Mouse (Mus musculus): ENCODE results near the gene Kcnk4. TPM values are rescaled to one million over a fixed set of nuclear protein-coding genes. Genes with fewer than 3 reads are reported as not detected.

Kcnk4 gene
- polyA plus RNA-seq (2015; fragmentation: Nextera tagmentation; extraction: Ambion mirVana): 0.20 and 0.28 TPM in 2 replicates

GRCm38 (mm10) chr19:6934195-6934977 is at the start of gene Kcnk4:
Gene Kcnk4 (minus strand): TSS chr19:6934515.

GRCm38 (mm10) chr19:6980381-6981093 is 46.2 kb upstream of the Kcnk4 start, which contains the start of gene Fkbp2:
Gene Fkbp2 (minus strand): TSS chr19:6980501.

DNA sequence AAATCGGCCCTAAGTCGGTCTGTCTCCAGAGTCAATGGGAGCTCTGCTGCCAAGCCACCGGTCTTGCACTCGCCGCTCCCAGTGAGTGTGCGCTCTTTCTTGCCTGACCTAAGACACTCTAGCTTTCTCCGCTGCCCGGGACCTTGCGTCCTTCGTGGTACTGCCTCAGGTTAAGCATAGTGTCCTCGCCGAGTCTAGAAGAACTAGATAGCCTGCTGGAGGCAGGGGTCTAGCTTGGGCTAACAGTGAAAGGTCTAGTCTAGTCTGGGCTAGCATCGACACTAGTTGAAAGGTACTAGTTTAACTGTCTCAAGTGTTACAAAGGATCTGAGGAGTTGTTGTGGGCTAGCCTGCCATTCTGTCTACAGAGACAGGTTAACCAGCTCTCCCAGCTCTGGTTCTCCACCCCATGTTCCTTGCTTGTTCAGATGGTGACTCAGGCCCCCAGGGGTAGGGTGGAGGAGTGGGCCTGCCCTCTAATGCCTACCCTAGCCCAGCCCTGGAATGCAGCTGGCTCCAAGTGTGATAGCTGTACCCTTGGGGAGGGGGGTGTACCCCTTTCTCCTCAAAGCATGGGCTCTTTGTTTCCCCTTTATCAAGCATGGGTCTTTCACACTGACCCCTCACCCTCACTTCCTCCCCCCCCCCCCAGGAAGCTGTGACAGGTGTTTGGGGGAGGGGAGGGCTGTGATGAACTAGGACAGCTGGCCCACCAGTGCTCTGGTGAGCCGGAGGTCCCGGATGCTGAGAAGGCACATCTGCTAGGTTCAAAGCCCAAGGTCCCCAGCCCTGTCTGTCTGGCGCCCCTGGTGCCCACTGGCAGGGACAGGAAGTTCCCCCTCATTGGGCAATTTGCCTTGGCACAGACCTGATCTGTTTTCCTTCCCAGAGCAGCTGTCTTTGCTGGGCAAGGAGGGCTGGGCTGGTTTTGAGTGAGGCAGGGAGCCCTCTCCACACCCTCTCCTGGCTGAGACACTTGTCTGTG is 41.5 kb upstream of the Kcnk4 start, which contains the start of gene Plcb3:
Gene Plcb3, minus strand, starts transcription at position 934 of the 985 bp plus-strand sequence.

GRCm38 (mm10) chr19:6974211-6975205 is 40.2 kb upstream of the Kcnk4 start, which contains the start of gene Ppp1r14b:
Gene Ppp1r14b (plus strand): TSS chr19:6974968.

DNA sequence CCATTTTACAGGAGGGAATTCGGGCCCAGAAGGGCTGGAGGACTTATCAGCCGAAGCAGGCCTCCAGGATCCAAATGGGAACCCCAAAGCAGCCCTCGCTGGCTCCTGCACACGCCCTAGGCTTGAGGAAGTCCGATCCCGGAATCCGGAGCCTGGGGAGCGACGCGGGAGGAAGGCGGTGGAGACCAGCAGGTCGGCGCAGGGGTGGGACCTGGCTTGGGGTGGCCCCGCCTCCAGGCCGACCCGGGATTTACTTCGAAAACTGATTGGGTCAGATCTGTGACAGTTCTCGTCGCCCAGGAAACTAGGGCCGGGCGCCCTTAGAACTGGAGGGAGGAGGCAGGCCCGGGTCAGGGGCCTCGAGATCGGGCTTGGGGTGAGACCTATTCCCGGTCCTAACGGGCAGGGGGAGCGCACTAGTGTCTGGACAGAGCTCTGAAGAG is 8.0 kb upstream of the Kcnk4 start, which contains the start of gene Gpr137:
Gene Gpr137, minus strand, starts transcription at position 232 of the 443 bp plus-strand sequence.

DNA sequence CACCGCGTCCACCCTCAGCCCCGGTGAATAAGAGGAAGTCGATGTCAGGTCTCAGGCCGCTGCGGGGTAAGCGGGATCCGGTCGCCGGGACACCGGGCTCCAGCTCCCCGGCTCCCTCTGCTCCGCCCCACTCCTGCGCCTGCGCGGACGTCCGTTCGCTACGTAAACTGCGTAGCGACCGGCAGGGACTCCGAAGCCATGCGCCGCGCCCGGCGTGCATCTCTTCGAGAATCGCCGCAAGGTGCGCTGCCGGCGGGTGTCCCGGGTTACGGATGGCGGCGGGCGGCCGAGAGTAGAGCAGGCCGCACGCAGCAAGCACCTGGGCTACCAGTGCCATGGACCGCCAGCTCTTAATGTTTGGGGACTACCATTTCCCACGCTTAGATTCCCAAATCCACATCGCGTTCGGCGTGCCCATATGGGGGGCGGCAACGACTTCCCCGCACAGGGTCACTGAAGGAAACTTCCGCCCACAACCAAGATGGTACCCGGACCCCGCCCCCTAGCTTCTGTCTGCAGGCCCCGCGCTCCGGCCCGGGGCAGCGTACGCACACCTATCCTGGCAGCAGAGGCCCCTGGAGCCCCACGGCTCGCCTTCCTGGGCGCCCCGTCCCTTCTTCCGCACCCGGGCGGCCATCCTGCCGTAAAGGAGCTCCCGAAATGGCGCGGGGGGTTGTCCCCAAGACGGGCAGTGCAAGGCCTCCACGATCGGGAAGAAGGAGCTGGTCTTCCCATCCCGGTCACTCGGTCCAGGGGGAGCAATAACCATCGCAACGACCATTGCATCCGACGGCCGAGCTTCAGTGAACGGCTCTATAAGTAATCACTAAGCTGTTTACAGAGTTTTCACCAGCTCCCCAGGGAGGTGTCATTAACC is 7.3 kb upstream of the Kcnk4 start, which contains the start of gene Bad:
Gene Bad, plus strand, starts transcription at position 490 of the 877 bp plus-strand sequence.

GRCm38 (mm10) chr19:6925307-6925573 is 9.1 kb downstream of the Kcnk4 start, which contains the start of gene Catsperz:
Gene Catsperz (minus strand): TSS chr19:6925380.

DNA sequence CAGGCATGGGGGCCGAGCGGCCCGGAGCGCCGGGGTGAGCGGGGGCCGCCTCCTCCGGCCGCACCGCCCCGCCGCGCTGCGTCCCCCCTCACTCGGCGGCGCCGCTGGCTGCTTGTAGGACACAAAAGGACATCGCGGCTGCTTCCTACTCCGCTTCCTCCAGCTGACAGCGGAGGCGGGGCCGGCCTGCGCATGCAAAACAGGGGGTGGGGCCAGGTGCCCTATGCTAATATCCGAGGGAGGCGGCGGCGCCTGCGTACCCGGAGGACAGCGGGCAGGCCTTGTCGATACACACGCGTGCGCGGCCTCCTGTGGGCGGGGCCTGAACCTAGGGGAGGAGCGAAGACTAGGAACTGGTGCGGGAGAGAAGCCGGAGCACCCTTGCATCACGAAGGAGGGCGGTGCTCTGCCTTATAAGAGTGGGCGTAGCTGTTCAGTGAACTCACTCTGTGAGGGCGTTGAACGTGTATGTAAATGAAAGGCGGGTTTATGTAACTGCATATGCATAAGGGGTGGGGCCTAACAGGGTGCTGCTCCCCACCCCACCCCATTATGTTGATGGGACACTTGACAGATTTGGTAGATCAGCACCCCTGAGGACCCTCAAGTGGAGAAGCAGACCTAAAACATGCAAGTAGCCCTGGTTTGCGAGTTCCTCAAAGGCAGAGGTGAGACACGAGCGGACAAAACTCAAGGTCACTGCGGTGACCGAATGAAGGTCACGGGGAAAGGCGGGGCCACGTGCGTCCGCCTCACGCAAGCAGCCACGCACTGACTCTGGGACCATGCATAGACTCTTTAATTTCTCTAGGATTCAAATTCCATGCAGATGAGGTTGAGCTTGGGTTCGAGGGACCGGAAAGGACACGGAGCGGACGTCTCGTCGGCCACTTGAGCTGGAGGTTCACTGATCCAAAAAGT is 12.4 kb downstream of the Kcnk4 start, which contains the start of gene Esrra:
Gene Esrra, minus strand, starts transcription at position 167 of the 921 bp plus-strand sequence.

DNA sequence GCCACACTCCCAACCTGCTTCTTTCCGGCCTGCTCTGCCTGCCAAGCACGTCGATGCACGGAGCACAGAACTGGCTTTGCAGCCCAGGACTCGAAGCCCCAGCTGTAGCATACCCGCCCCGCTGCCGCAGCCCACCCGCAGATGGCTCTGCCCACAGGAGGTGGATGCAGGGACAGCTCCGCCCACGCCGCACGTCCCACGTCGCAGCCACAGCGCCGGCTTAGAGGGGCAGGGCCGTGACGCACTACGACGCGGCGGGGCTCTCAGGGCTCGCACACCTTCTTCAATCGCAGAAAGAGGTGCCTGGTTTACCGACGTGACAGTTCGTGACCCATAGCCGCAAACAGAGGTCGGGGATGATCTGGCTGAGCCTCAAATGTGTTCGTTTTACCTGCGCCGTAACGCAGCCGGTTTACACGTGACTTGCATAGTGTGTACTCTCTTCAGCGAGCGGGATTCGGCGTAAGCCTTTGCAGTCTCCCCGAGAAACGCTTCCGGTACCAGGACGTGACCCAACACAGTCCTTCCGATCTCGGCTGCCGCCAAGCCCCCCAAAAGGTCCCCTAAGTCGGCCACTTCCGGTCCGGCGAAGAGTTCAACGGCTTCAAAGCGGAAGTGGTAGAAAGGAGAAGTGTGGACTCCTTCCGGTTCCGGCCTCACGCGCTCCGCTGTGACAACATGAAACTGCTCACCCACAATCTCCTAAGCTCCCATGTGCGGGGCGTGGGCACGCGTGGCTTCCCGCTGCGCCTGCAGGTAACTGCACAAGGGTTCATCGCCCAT is 24.6 kb downstream of the Kcnk4 start, which contains the start of the genes Trmt112 and Prdx5:
Gene Trmt112, plus strand, starts transcription at position 192 of the 783 bp plus-strand sequence.
Gene Prdx5, minus strand, starts transcription at position 600 of the 783 bp plus-strand sequence.

Other genes with a start within 250 kb of the Kcnk4 start
- gene Rps6ka4, start 93.9 kb downstream of the Kcnk4 start, polyA plus RNA-seq (2015; fragmentation: Nextera tagmentation; extraction: Ambion mirVana): 11.4 and 13.0 TPM in 2 replicates
- 7.4 and 10.9 TPM in 2 replicates for gene Ccdc88b, start 76.3 kb downstream of the Kcnk4 start, polyA plus RNA-seq (2015; fragmentation: Nextera tagmentation; extraction: Ambion mirVana)
- gene Trmt112, start 24.8 kb downstream of the Kcnk4 start, polyA plus RNA-seq (2015; fragmentation: Nextera tagmentation; extraction: Ambion mirVana): 127 and 129 TPM in 2 replicates
- gene Prdx5, start 24.4 kb downstream of the Kcnk4 start, polyA plus RNA-seq (2015; fragmentation: Nextera tagmentation; extraction: Ambion mirVana): 259 and 334 TPM in 2 replicates
- 7.2 and 9.0 TPM in 2 replicates for gene Esrra, start 12.7 kb downstream of the Kcnk4 start, polyA plus RNA-seq (2015; fragmentation: Nextera tagmentation; extraction: Ambion mirVana)
- gene Catsperz, start 9.1 kb downstream of the Kcnk4 start, polyA plus RNA-seq (2015; fragmentation: Nextera tagmentation; extraction: Ambion mirVana): 1.2 and 2.1 TPM in 2 replicates
- 35.9 and 43.8 TPM in 2 replicates for gene Bad, start 7.3 kb upstream of the Kcnk4 start, polyA plus RNA-seq (2015; fragmentation: Nextera tagmentation; extraction: Ambion mirVana)
- 11.0 and 14.9 TPM in 2 replicates for gene Gpr137, start 8.0 kb upstream of the Kcnk4 start, polyA plus RNA-seq (2015; fragmentation: Nextera tagmentation; extraction: Ambion mirVana)
- gene Ppp1r14b, start 40.5 kb upstream of the Kcnk4 start, polyA plus RNA-seq (2015; fragmentation: Nextera tagmentation; extraction: Ambion mirVana): 102 and 119 TPM in 2 replicates
- gene Plcb3, start 42.0 kb upstream of the Kcnk4 start, polyA plus RNA-seq (2015; fragmentation: Nextera tagmentation; extraction: Ambion mirVana): 10.4 and 13.6 TPM in 2 replicates
- 70.3 and 74.9 TPM in 2 replicates for gene Fkbp2, start 46.0 kb upstream of the Kcnk4 start, polyA plus RNA-seq (2015; fragmentation: Nextera tagmentation; extraction: Ambion mirVana)
- gene Vegfb, start 53.1 kb upstream of the Kcnk4 start, polyA plus RNA-seq (2015; fragmentation: Nextera tagmentation; extraction: Ambion mirVana): 14.6 and 17.7 TPM in 2 replicates
- gene Dnajc4, start 58.1 kb upstream of the Kcnk4 start, polyA plus RNA-seq (2015; fragmentation: Nextera tagmentation; extraction: Ambion mirVana): 14.3 and 18.0 TPM in 2 replicates
- 14.0 and 15.2 TPM in 2 replicates for gene Nudt22, start 61.6 kb upstream of the Kcnk4 start, polyA plus RNA-seq (2015; fragmentation: Nextera tagmentation; extraction: Ambion mirVana)
- 3.2 and 3.7 TPM in 2 replicates for gene Trpt1, start 61.6 kb upstream of the Kcnk4 start, polyA plus RNA-seq (2015; fragmentation: Nextera tagmentation; extraction: Ambion mirVana)
- 123 and 124 TPM in 2 replicates for gene Fermt3, start 85.0 kb upstream of the Kcnk4 start, polyA plus RNA-seq (2015; fragmentation: Nextera tagmentation; extraction: Ambion mirVana)
- gene Stip1, start 105.5 kb upstream of the Kcnk4 start, polyA plus RNA-seq (2015; fragmentation: Nextera tagmentation; extraction: Ambion mirVana): 72.5 and 74.9 TPM in 2 replicates
- 7.3 and 8.6 TPM in 2 replicates for gene Macrod1, start 122.3 kb upstream of the Kcnk4 start, polyA plus RNA-seq (2015; fragmentation: Nextera tagmentation; extraction: Ambion mirVana)
- gene Flrt1, start 171.2 kb upstream of the Kcnk4 start, polyA plus RNA-seq (2015; fragmentation: Nextera tagmentation; extraction: Ambion mirVana): 0.24 and 0.40 TPM in 2 replicates

All from spleen, postnatal 0 days (tissue).